Mouse (Mus musculus): ENCODE measurements at regions not wholly inside any gene's neighbourhood (a gene's known extent, or its start where the extent isn't known, plus 50 kb on each side); places are given as distances from the start of the nearest gene placed in this dataset.

DNA sequence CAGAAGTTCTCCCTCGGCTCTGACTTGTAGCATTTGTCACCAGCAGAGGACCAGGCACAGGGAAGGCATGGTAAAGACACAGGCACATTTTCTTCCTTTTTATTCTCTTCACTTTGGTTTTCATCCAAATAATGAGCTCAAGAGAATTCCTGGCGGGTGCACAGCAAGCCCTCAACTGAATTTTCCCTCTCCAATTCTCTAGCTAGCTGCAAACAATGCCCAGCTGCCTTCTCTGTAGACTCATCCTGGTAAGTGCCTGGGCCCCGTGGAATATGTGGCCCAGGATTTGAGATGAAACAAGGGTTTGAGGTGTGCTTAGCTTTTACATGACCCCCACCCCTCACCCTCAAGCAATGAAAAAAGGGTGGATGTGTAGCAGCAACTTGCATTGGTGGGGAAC lies 90.4 kb downstream of the Otol1 start:
- Histone ChIP-seq H3K27me3 (ENCODE audit: control insufficient read depth, insufficient read depth, insufficient read length) (no peaks in the 10 kb centered on the region), H3K4me2 (ENCODE audit: low read depth) (no peak overlapping the region), H3K4me3 (no peak overlapping the region), H3K36me3 (ENCODE audit: control insufficient read depth, insufficient read depth) (no peaks in the 10 kb centered on the region), H3ac (ENCODE audit: control insufficient read depth, insufficient read length) (no peak overlapping the region), H3K79me2 (ENCODE audit: control insufficient read depth, insufficient read depth) (no peaks in the 10 kb centered on the region)
- TF ChIP-seq TCF12 (IDR thresholded peaks at IDR 0.05; ENCODE audit: insufficient read depth, poor library complexity, severe bottlenecking): no peak
- no peak for TF ChIP-seq TCF3 (IDR thresholded peaks at IDR 0.05; ENCODE audit: insufficient read length, low read depth)
- no peak for TF ChIP-seq MAX (IDR thresholded peaks at IDR 0.05; ENCODE audit: low read depth)
- TF ChIP-seq MYOD1 (IDR thresholded peaks at IDR 0.05; ENCODE audit: control insufficient read depth in 1 of 3, insufficient read length in 2 of 3, low read depth in 2 of 3): no peak
- TF ChIP-seq POLR2AphosphoS2 (IDR thresholded peaks at IDR 0.05; ENCODE audit: insufficient read length, low read depth): no peak
- TF ChIP-seq USF1 (IDR thresholded peaks at IDR 0.05; ENCODE audit: low read depth): no peak
- TF ChIP-seq E2F4 (IDR thresholded peaks at IDR 0.05; ENCODE audit: insufficient read depth): no peak

DNA sequence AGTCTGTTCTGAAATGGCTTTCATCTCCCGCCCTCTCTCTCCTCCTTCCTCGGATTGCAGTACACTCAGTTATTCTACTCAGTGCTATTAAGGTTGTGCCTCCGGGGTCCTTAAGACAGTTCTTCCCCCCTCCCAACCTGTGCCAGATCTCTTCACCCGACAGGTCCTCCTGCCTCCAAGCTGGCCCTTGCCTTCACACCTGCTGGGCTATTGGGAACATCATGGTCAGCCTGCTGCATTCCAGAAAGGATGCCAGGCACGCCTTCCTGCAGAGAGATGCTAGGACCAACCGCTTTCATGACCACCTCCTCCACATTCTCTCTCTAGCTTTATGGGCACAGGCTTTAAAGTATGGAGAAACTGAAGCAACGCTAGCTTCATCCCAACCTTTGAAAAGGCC lies 94.7 kb downstream of the Otol1 start:
- no peak overlapping the region for H3ac ChIP-seq (ENCODE audit: control insufficient read depth, insufficient read length)
- no peak overlapping the region for H3K4me3 ChIP-seq
- TF ChIP-seq E2F4 (IDR thresholded peaks at IDR 0.05; ENCODE audit: insufficient read depth): no peak
- TF ChIP-seq MYOD1 (IDR thresholded peaks at IDR 0.05; ENCODE audit: control insufficient read depth in 1 of 3, insufficient read length in 2 of 3, low read depth in 2 of 3): no peak
- TF ChIP-seq TCF3 (IDR thresholded peaks at IDR 0.05; ENCODE audit: insufficient read length, low read depth): no peak
- no peak for TF ChIP-seq USF1 (IDR thresholded peaks at IDR 0.05; ENCODE audit: low read depth)
- no peak for TF ChIP-seq POLR2A (IDR thresholded peaks at IDR 0.05; ENCODE audit: insufficient read length, low read depth)
- no peak for TF ChIP-seq MYOG (IDR thresholded peaks at IDR 0.05; ENCODE audit: control insufficient read depth in 1 of 3, insufficient read depth in 1 of 3, insufficient read length in 2 of 3, low read depth in 2 of 3)
- no peak for TF ChIP-seq REST (IDR thresholded peaks at IDR 0.05; ENCODE audit: insufficient read depth, insufficient read length)
- TF ChIP-seq CEBPB (IDR thresholded peaks at IDR 0.05; ENCODE audit: insufficient read depth, poor library complexity, severe bottlenecking): no peak
- TF ChIP-seq MAX (IDR thresholded peaks at IDR 0.05; ENCODE audit: low read depth): no peak
- no peak for TF ChIP-seq POLR2AphosphoS2 (IDR thresholded peaks at IDR 0.05; ENCODE audit: insufficient read length, low read depth)
- TF ChIP-seq SRF (IDR thresholded peaks at IDR 0.05; ENCODE audit: control insufficient read depth, insufficient read length, low read depth): no peak
- no peaks in the 10 kb centered on the region for H3K27me3 ChIP-seq (ENCODE audit: control insufficient read depth, insufficient read depth, insufficient read length)
- H3K79me2 ChIP-seq (ENCODE audit: control insufficient read depth, insufficient read depth): no peaks in the 10 kb centered on the region
- H3K36me3 ChIP-seq (ENCODE audit: control insufficient read depth, insufficient read depth): no peaks in the 10 kb centered on the region
- no peak overlapping the region for H3K4me2 ChIP-seq (ENCODE audit: low read depth)

DNA sequence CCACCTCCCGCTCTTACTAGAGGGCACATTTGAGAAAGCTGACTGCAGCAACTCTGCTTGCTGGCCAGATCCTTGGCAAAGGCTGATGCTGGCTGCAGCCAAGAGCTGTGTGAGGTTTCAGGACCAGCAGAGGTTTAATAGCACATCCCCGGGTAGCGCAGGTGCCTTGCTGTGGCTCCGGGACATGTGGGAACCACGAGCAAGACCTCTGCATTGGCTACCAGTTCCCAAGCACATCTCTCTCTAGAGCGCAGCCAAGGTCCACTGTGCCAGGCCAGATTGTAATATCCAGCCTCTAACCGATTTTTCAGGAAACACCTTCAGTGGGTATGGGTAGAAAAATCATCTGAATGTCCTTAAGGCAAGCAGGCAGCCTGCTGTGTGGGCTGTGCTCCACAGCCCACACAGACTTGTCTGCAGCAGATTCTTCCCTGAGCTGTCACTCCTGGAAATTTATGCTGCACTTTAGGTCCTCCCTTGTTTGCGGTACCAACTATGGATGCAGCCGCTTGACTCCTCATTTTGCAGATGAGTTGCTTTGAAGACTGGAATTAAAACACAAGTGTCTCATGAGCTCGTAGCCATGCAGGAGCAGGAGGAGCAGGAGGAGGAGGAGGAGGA lies 95.3 kb downstream of the Otol1 start:
- Histone ChIP-seq H3K27me3 (ENCODE audit: control insufficient read depth, insufficient read depth, insufficient read length) (no peaks in the 10 kb centered on the region), H3ac (ENCODE audit: control insufficient read depth, insufficient read length) (no peak overlapping the region), H3K4me3 (no peak overlapping the region), H3K79me2 (ENCODE audit: control insufficient read depth, insufficient read depth) (no peaks in the 10 kb centered on the region), H3K4me2 (ENCODE audit: low read depth) (no peak overlapping the region), H3K36me3 (ENCODE audit: control insufficient read depth, insufficient read depth) (no peaks in the 10 kb centered on the region)
- no peak for TF ChIP-seq USF1 (IDR thresholded peaks at IDR 0.05; ENCODE audit: low read depth)
- no peak for TF ChIP-seq MYOG (IDR thresholded peaks at IDR 0.05; ENCODE audit: control insufficient read depth in 1 of 3, insufficient read depth in 1 of 3, insufficient read length in 2 of 3, low read depth in 2 of 3)
- TF ChIP-seq SRF (IDR thresholded peaks at IDR 0.05; ENCODE audit: control insufficient read depth, insufficient read length, low read depth): no peak
- TF ChIP-seq POLR2A (IDR thresholded peaks at IDR 0.05; ENCODE audit: insufficient read length, low read depth): no peak
- TF ChIP-seq E2F4 (IDR thresholded peaks at IDR 0.05; ENCODE audit: insufficient read depth): no peak
- TF ChIP-seq TCF12 (IDR thresholded peaks at IDR 0.05; ENCODE audit: insufficient read depth, poor library complexity, severe bottlenecking): no peak
- no peak for TF ChIP-seq MAX (IDR thresholded peaks at IDR 0.05; ENCODE audit: low read depth)
- no peak for TF ChIP-seq MYOD1 (IDR thresholded peaks at IDR 0.05; ENCODE audit: control insufficient read depth in 1 of 3, insufficient read length in 2 of 3, low read depth in 2 of 3)
- no peak for TF ChIP-seq TCF3 (IDR thresholded peaks at IDR 0.05; ENCODE audit: insufficient read length, low read depth)
- TF ChIP-seq CEBPB (IDR thresholded peaks at IDR 0.05; ENCODE audit: insufficient read depth, poor library complexity, severe bottlenecking): no peak
- no peak for TF ChIP-seq POLR2AphosphoS2 (IDR thresholded peaks at IDR 0.05; ENCODE audit: insufficient read length, low read depth)
- TF ChIP-seq REST (IDR thresholded peaks at IDR 0.05; ENCODE audit: insufficient read depth, insufficient read length): no peak

DNA sequence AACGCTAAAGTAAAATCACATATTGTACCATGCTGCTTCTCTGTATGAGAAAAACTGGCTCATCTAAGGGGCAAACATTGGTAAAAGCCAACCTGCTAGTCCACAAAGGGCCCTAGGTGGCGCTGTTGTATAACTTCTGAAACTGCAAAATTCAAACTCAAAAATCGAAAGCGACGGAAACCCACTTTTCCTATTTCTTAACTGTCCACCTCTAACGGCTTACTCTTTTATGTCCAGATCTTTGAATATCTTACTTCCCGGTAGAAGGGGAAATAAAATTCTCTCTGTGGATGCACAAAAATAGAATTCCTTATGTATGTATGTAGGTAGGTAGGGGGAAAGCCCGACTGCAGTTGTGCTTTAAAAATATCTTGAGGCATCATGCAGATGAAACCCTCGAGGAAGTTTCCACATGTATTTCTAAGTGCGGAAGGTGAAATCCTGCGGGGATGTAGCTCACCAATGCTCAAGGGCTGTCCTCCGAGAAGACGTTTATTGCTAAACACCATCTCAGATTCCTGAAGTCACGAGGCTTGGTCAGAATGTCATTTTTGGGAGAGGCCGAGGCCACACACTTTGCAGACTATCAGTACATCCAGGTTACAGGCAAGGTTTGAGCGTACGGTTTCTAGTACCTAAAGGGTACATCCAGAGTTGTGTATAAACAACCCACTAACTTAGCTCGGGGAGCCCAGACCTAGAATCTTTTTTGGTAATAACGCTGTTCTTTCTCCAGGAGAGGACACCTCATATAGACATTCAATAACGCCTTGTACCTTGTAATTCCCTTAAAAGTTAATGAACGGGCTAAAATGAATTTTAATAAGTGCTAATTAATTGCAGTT lies 96.8 kb downstream of the Otol1 start:
- Histone ChIP-seq H3K27me3 (ENCODE audit: control insufficient read depth, insufficient read depth, insufficient read length) (no peaks in the 10 kb centered on the region), H3K4me2 (ENCODE audit: low read depth) (peak overlapping the region; percentile 99), H3K36me3 (ENCODE audit: control insufficient read depth, insufficient read depth) (no peaks in the 10 kb centered on the region), H3K4me3 (peak overlapping the region; percentile 16), H3K79me2 (ENCODE audit: control insufficient read depth, insufficient read depth) (no peaks in the 10 kb centered on the region), H3ac (ENCODE audit: control insufficient read depth, insufficient read length) (no peak overlapping the region)
- TF ChIP-seq MYOG (IDR thresholded peaks at IDR 0.05; ENCODE audit: control insufficient read depth in 1 of 3, insufficient read depth in 1 of 3, insufficient read length in 2 of 3, low read depth in 2 of 3) (no peak), SRF (IDR thresholded peaks at IDR 0.05; ENCODE audit: control insufficient read depth, insufficient read length, low read depth) (no peak), MAX (IDR thresholded peaks at IDR 0.05; ENCODE audit: low read depth) (no peak), CEBPB (IDR thresholded peaks at IDR 0.05; ENCODE audit: insufficient read depth, poor library complexity, severe bottlenecking) (no peak), REST (IDR thresholded peaks at IDR 0.05; ENCODE audit: insufficient read depth, insufficient read length) (no peak), TCF3 (IDR thresholded peaks at IDR 0.05; ENCODE audit: insufficient read length, low read depth) (no peak)

Measured in myocyte (in vitro differentiated cells).